Mouse (Mus musculus) embryonic facial prominence, embryonic 15.5 days (tissue): ENCODE data around the gene Akap17b. TPM values are rescaled to one million over a fixed set of nuclear protein-coding genes. Genes with fewer than 3 reads are reported as not detected.
A peak's percentile ranks its signal among the peaks of the same experiment; 100 is the strongest.

Experiments used
- ATAC-seq: fragments of 200-750 bp; cut with Nextera tagmentation; 2 replicates; pipeline ENCODE4 v1.8.0; 2017; ENCODE audit warnings: low read depth, moderate TSS enrichment; ENCODE audit not compliant: insufficient number of reproducible peaks, low FRiP score, low TSS enrichment
- H3K27ac ChIP-seq: fragments of 300-500 bp; sonication (generic); replicated peaks from 2 replicates; pipeline ENCODE4 v1.5.1; 2015; ENCODE audit warnings: mild to moderate bottlenecking, inconsistent platforms
- H3K27me3 ChIP-seq: fragments of 300-500 bp; sonication (generic); 2 replicates; pipeline ENCODE4 v1.6.1; 2015; ENCODE audit warnings: inconsistent platforms
- H3K36me3 ChIP-seq: fragments of 300-500 bp; sonication (generic); 2 replicates; pipeline ENCODE4 v1.6.1; 2015; ENCODE audit warnings: mild to moderate bottlenecking, inconsistent platforms
- H3K4me1 ChIP-seq: fragments of 300-500 bp; sonication (generic); 2 replicates; pipeline ENCODE4 v1.6.1; 2015; ENCODE audit warnings: inconsistent platforms
- H3K4me2 ChIP-seq: fragments of 300-500 bp; sonication (generic); replicated peaks from 2 replicates; pipeline ENCODE4 v1.6.1; 2015; ENCODE audit warnings: mild to moderate bottlenecking, inconsistent platforms
- H3K4me3 ChIP-seq: fragments of 300-500 bp; sonication (generic); replicated peaks from 2 replicates; pipeline ENCODE4 v1.5.1; 2015; ENCODE audit warnings: mild to moderate bottlenecking, inconsistent platforms
- H3K9ac ChIP-seq: fragments of 300-500 bp; sonication (generic); 2 replicates; pipeline ENCODE4 v1.6.1; 2015; ENCODE audit warnings: inconsistent platforms
- H3K9me3 ChIP-seq: fragments of 300-500 bp; sonication (generic); replicated peaks from 2 replicates; pipeline ENCODE4 v1.6.1; 2016; ENCODE audit warnings: inconsistent platforms
- WGBS: fragments of 180-500 bp; shearing (Covaris S2); methylation state at CpG from one replicate; pipeline ENCODE4 v1.1.7; 2015; 5-methylcytosine and 5-hydroxymethylcytosine counted together
- polyA plus RNA-seq: library from polyadenylated mRNA; unstranded; fragments of >200 nt; fragmentation: Nextera tagmentation; extraction: Ambion mirVana; gene quantifications from 2 replicates; pipeline ENCODE4 v1.2.1, GENCODE M21; 2015

Akap17b gene
- polyA plus RNA-seq, result 2.5 and 2.9 TPM in 2 replicates

GRCm38 (mm10) chrX:36644657-36645551, at the start of gene Akap17b:
Akap17b (minus strand) TSS chrX:36645395.
- peak within 1 kb of the TSS; percentile 45 for H3K4me2 ChIP-seq
- peak within 1 kb of the TSS; percentile 61 for H3K4me3 ChIP-seq
- H3K27ac ChIP-seq, result peak within 1 kb of the TSS; percentile 60
- H3K9ac ChIP-seq, result no peak within 1 kb of the TSS
- H3K4me1 ChIP-seq, result no peaks in the 10 kb centered on the region
- peak; percentile 91 for ATAC-seq
- H3K36me3 ChIP-seq, result no peaks in the 10 kb centered on the region
- no peaks in the 10 kb centered on the region for H3K27me3 ChIP-seq
- no peaks in the 10 kb centered on the region for H3K9me3 ChIP-seq
- 18% methylated on average over 49 of the region's 60 CpGs for WGBS

- H3K36me3 ChIP-seq, result no peaks in the 10 kb centered on the region
- H3K9me3 ChIP-seq, result no peaks in the 10 kb centered on the region
- H3K4me1 ChIP-seq, result no peaks in the 10 kb centered on the region
- H3K4me2 ChIP-seq, result no peak overlapping the region
- no peak overlapping the region for H3K9ac ChIP-seq
- no peaks in the 10 kb centered on the region for H3K27me3 ChIP-seq
- 68% methylated on average over 5 of the region's 5 CpGs for WGBS
- H3K4me3 ChIP-seq, result no peak overlapping the region
- H3K27ac ChIP-seq, result no peak overlapping the region
- no peak for ATAC-seq
Observed at GRCm38 (mm10) chrX:36691365-36691764, 46.2 kb upstream of the Akap17b start.

DNA sequence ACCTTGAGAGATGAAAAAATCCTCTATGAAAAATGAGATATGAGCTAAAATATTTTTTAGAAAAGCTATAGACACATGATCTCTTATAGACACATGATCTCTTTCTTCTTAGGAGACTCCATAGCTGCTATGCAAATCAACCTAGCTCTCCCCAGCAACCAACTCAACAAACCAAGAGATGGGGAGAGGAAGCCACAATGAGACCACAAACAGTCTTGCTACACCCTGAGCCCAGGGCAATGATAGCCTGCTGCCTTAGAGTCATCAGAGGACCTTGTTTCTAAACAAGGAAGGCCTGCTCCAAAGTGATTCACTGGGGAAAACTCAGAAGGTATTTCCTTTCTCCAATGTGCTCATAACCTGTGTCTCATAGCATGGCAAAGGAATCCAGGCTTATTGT, 44.5 kb upstream of the Akap17b start:
- no peaks in the 10 kb centered on the region for H3K36me3 ChIP-seq
- no peak overlapping the region for H3K9ac ChIP-seq
- no peak for ATAC-seq
- no peaks in the 10 kb centered on the region for H3K27me3 ChIP-seq
- H3K27ac ChIP-seq, result no peak overlapping the region
- no peaks in the 10 kb centered on the region for H3K4me1 ChIP-seq
- no peak overlapping the region for H3K4me3 ChIP-seq
- no peak overlapping the region for H3K4me2 ChIP-seq
- no peaks in the 10 kb centered on the region for H3K9me3 ChIP-seq

DNA sequence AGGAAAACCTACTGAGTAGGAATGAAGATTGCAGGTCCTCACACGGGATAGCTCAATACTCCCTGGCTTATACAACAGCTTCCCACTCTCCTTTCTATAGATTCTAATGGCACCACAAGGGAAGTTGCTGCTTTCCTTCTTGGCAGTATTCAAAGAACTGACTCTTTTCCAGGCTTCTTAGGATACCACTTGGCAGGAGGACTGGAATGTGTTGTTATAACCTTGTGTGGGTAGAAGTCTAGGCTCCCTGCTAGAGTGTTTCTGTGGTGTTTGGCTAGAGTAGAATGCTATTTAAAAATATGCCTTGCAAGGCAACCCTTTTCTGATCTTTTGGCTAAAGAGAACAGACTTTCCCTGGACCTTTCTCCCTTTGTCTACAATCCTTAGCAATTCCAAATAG, 31.6 kb upstream of the Akap17b start:
- Histone ChIP-seq H3K36me3 (no peaks in the 10 kb centered on the region), H3K27me3 (no peaks in the 10 kb centered on the region), H3K27ac (no peak overlapping the region), H3K4me1 (no peaks in the 10 kb centered on the region), H3K9me3 (no peaks in the 10 kb centered on the region), H3K4me3 (no peak overlapping the region), H3K9ac (no peak overlapping the region), H3K4me2 (no peak overlapping the region)
- no peak for ATAC-seq
- WGBS, result 52% methylated on average over 1 of the region's 1 CpGs

DNA sequence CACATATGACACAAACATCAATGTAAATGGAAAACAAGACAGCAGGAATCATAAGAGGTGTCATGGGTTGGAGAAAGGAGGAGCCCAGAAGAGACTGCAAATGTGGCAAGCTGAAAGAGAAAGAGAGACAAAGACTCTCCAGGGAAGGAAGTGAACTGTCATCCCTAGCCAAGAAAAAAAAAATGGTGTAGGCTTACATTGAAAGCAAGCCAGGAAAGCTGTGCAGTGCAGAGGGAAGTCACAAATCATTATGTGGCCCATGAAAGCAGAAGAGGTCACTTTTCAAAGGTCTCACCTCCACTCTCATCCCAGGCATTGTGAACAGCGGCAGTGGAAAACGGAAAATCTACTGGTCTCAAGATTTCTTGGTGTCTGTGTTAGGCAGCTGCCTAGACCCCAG, 27.5 kb upstream of the Akap17b start:
- H3K27me3 ChIP-seq, result no peaks in the 10 kb centered on the region
- no peak overlapping the region for H3K4me2 ChIP-seq

DNA sequence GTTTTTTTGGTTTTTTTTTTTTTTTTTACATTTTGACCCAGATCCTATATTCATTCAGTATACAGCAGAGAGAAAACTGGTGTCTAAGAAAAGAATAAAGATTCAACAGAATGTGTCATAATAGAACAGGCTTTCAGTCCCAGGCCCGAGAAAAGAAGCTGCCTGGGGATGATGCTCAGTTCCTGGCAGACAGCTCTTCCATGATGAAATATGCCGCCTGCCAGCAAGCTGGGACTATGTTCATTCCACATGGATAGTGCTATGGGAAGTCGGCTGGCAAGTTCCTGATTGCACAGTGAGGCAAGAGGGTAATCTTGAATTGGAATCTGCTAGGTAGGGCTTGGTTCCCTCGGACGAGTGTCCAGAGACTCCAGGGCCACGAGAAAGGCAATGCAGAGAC, 5.1 kb downstream of the Akap17b start:
- Histone ChIP-seq H3K36me3 (no peaks in the 10 kb centered on the region), H3K4me3 (no peak overlapping the region), H3K4me2 (no peak overlapping the region), H3K4me1 (no peaks in the 10 kb centered on the region), H3K9me3 (no peaks in the 10 kb centered on the region), H3K27me3 (no peaks in the 10 kb centered on the region), H3K9ac (no peak overlapping the region), H3K27ac (no peak overlapping the region)
- no peak for ATAC-seq
- 78% methylated on average over 6 of the region's 6 CpGs for WGBS

More for the DNA sequence above, 27.5 kb upstream of the Akap17b start:
- Histone ChIP-seq H3K27ac (no peak overlapping the region), H3K9me3 (no peaks in the 10 kb centered on the region), H3K9ac (no peak overlapping the region), H3K4me3 (no peak overlapping the region), H3K4me1 (no peaks in the 10 kb centered on the region), H3K36me3 (no peaks in the 10 kb centered on the region)
- no peak for ATAC-seq
- 76% methylated on average over 2 of the region's 2 CpGs for WGBS

- no peaks in the 10 kb centered on the region for H3K27me3 ChIP-seq
- no peak overlapping the region for H3K9ac ChIP-seq
- H3K4me1 ChIP-seq, result no peaks in the 10 kb centered on the region
- H3K27ac ChIP-seq, result no peak overlapping the region
- no peaks in the 10 kb centered on the region for H3K9me3 ChIP-seq
- WGBS, result 5% methylated on average over 1 of the region's 1 CpGs
- ATAC-seq, result no peak
- no peaks in the 10 kb centered on the region for H3K36me3 ChIP-seq
- H3K4me2 ChIP-seq, result no peak overlapping the region
- no peak overlapping the region for H3K4me3 ChIP-seq
Observed at GRCm38 (mm10) chrX:36630771-36631170, 14.4 kb downstream of the Akap17b start.

DNA sequence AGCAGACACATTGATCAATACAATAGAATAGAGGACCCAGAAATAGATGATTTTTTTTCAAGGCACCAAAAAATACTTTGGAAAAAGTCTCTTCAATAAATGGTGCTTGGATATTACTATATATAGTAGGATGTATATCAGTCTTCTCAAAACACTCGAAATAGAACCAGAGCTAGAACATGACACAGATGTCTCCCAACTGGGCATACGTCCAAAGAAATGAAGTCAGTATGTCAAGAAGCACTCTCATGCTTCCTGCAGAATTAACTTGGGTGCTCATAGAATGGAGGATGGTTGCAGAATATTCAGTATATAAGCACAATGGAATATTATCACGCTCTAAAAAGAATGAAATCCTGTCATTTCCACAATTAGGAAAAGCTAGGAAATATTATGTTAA, 17.1 kb downstream of the Akap17b start:
- Histone ChIP-seq H3K9me3 (no peaks in the 10 kb centered on the region), H3K36me3 (no peaks in the 10 kb centered on the region), H3K4me3 (no peak overlapping the region), H3K9ac (no peak overlapping the region), H3K27ac (no peak overlapping the region), H3K27me3 (no peaks in the 10 kb centered on the region), H3K4me1 (no peaks in the 10 kb centered on the region), H3K4me2 (no peak overlapping the region)
- 60% methylated on average over 3 of the region's 3 CpGs for WGBS
- ATAC-seq, result no peak

DNA sequence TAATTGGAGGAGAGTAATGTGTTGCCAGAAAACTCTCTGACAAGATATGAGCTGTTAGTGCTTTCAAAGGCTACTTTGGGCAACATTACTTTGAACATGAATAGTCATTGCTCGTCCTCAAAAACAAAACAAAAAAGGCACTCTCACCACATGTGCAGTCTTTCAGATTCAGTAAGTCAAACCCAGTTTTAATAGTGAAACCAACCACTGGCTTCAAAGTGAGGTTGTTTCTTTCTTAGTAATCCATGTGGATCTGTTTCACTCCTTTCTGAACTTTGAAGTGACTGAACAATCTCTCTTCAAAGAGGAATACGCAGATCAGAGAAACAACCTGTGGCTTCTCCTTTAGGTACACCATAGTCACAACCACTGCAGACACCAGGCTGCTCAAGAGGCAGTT, 36.1 kb downstream of the Akap17b start:
- no peak overlapping the region for H3K9ac ChIP-seq
- no peak for ATAC-seq
- WGBS, result 59% methylated on average over 2 of the region's 2 CpGs

GRCm38 (mm10) chrX:36604040-36604439, 41.2 kb downstream of the Akap17b start:
- Histone ChIP-seq H3K9me3 (no peaks in the 10 kb centered on the region), H3K4me2 (no peak overlapping the region), H3K9ac (no peak overlapping the region), H3K27ac (no peak overlapping the region), H3K36me3 (peaks cover 7% of the 10 kb centered on the region; the same call in 1 of the 2 replicates), H3K4me3 (no peak overlapping the region), H3K4me1 (peaks cover 3% of the 10 kb centered on the region; the same call in 1 of the 2 replicates), H3K27me3 (no peaks in the 10 kb centered on the region)
- no peak for ATAC-seq
- 69% methylated on average over 4 of the region's 4 CpGs for WGBS

More for the DNA sequence above, 36.1 kb downstream of the Akap17b start:
- Histone ChIP-seq H3K9me3 (no peaks in the 10 kb centered on the region), H3K36me3 (peaks cover 7% of the 10 kb centered on the region; the same call in 1 of the 2 replicates), H3K4me3 (no peak overlapping the region), H3K4me1 (no peaks in the 10 kb centered on the region), H3K27me3 (no peaks in the 10 kb centered on the region), H3K4me2 (no peak overlapping the region), H3K27ac (no peak overlapping the region)

DNA sequence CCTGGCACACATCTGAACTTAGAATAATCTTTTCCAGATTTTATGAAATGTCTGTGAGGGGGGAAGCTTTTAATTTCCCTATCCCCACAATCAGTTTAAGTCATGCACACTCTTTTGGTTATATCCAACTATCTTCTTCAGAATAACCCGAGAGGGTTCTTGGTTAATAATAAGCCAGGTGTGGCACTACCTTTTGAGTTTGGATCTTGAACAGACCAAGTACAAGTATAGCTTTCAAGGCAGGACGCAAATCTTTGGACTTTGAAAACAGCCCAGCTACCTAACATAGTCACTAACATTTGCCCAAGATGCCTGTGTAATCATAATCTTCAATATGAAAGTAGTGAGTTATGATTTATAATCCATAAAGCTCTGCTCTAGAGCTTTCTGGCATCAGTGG, 42.3 kb downstream of the Akap17b start:
- Histone ChIP-seq H3K4me2 (no peak overlapping the region), H3K9me3 (no peaks in the 10 kb centered on the region), H3K4me3 (no peak overlapping the region), H3K4me1 (peaks cover 3% of the 10 kb centered on the region; the same call in 1 of the 2 replicates), H3K9ac (no peak overlapping the region), H3K27me3 (no peaks in the 10 kb centered on the region), H3K27ac (no peak overlapping the region), H3K36me3 (peaks cover 7% of the 10 kb centered on the region; the same call in 1 of the 2 replicates)
- ATAC-seq, result no peak
- WGBS, result 71% methylated on average over 2 of the region's 2 CpGs
